22 mouse cellular contexts compared by ENCODE assay signal in the genomic region with DNA sequence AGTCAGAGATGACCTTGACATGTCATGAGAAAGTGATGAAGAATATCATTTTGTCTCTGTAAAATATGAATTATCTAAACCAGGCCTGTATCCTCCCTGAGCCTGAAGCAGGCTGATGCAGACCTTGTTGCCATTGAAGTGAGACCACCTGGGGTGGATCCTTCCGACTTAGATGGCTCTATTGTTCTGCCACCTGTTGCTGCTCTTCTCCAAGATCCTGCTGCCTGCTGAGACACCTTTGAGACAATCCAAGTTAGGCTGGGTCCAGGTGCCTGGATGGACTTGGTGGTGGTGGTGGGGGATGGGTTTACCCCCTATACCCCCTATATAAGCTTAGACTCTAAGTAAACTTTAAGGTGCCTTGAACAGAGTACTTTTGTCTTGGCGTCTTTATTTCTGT. TPM values are rescaled to one million over a fixed set of nuclear protein-coding genes. Genes with fewer than 3 reads are reported as not detected.
DNase-seq lines count a peak whose midpoint lies in the region; ATAC-seq and TF ChIP-seq lines count a peak whose summit lies in the region.
"Had no signal": no experiment of that assay in that cellular context is flagged by ENCODE, and none has a peak within 500 bp of the region (broad histone marks: within the 10 kb centered on the region; RNA-seq: fewer than 3 reads in every experiment).

No protein-coding gene starts in this region.

- TF ChIP-seq POLR2A in ES-Bruce4 (IDR thresholded peaks at IDR 0.05; ENCODE audit: insufficient read depth, low read length): no peak

- TF ChIP-seq CTCF in ES-Bruce4 (IDR thresholded peaks at IDR 0.05; ENCODE audit: low read depth, low read length): no peak

- H3K27ac ChIP-seq in ES-Bruce4 (ENCODE audit: insufficient read depth, low read length): no peak overlapping the region
- H3K27ac ChIP-seq: embryonic facial prominence, embryonic 10.5 days; embryonic facial prominence, embryonic 12.5 days; forebrain, embryonic 13.5 days; forebrain, embryonic 15.5 days had no signal

- DNase-seq in ES-CJ7 (ENCODE audit: low read depth, low spot score): peak; percentile 90
- peak; percentile 92 for DNase-seq in R1 (ENCODE audit: low read depth, low spot score)
- DNase-seq in ZHBTc4 (ENCODE audit: low read depth, low spot score): peak; percentile 85
- DNase-seq in ovary, adult 18-20 months (ENCODE audit: low spot score): no peak
- no peak for DNase-seq in spleen, postnatal 4 days (ENCODE audit: low spot score in 2 of 2)
- DNase-seq: adrenal gland, adult 2 months; adrenal gland, postnatal 10 days; adrenal gland, postnatal 25 days; cerebellum, adult 11-12 months; cerebellum, adult 2 months; cerebellum, adult 9-10 months; cerebellum, postnatal 10 days; cerebellum, postnatal 25 days; forebrain, postnatal 0 days had no signal

- H3K9ac ChIP-seq in ES-Bruce4 (ENCODE audit: low read depth, poor library complexity, severe bottlenecking): no peak overlapping the region
- H3K9ac ChIP-seq: embryonic facial prominence, embryonic 12.5 days; forebrain, embryonic 13.5 days; forebrain, embryonic 15.5 days; forebrain, postnatal 0 days had no signal

- H3K4me1 ChIP-seq in ES-Bruce4 (ENCODE audit: control insufficient read depth, insufficient read depth, low read length): no peaks in the 10 kb centered on the region
- H3K4me1 ChIP-seq: embryonic facial prominence, embryonic 10.5 days; embryonic facial prominence, embryonic 12.5 days; forebrain, embryonic 13.5 days; forebrain, embryonic 15.5 days had no signal

- H3K27me3 ChIP-seq in ES-Bruce4 (ENCODE audit: control insufficient read depth, insufficient read depth, low read length, poor library complexity, severe bottlenecking): no peaks in the 10 kb centered on the region
- H3K27me3 ChIP-seq: embryonic facial prominence, embryonic 12.5 days; forebrain, embryonic 13.5 days; forebrain, embryonic 15.5 days had no signal

- H3K9me3 ChIP-seq in ES-Bruce4 (replicated peaks; ENCODE audit: control insufficient read depth, insufficient read depth, low read length, poor library complexity, severe bottlenecking): no peaks in the 10 kb centered on the region
- H3K9me3 ChIP-seq: embryonic facial prominence, embryonic 10.5 days; embryonic facial prominence, embryonic 12.5 days; forebrain, embryonic 13.5 days; forebrain, embryonic 15.5 days; G1E had no signal

- TF ChIP-seq EP300 in ES-Bruce4 (IDR thresholded peaks at IDR 0.05; ENCODE audit: insufficient read depth, low read depth, low read length): peak; percentile 98

- no peaks in the 10 kb centered on the region for H3K36me3 ChIP-seq in ES-Bruce4 (ENCODE audit: control insufficient read depth, insufficient read depth, low read length, poor library complexity, severe bottlenecking)
- H3K36me3 ChIP-seq: embryonic facial prominence, embryonic 10.5 days; embryonic facial prominence, embryonic 12.5 days; forebrain, embryonic 15.5 days; G1E had no signal

- no peak overlapping the region for H3K4me3 ChIP-seq in ES-Bruce4 (ENCODE audit: low read depth, low read length)
- H3K4me3 ChIP-seq: embryonic facial prominence, embryonic 10.5 days; embryonic facial prominence, embryonic 12.5 days; forebrain, embryonic 13.5 days; forebrain, embryonic 15.5 days had no signal

- ATAC-seq in cerebellum, adult (ENCODE audit: insufficient number of reproducible peaks, low FRiP score, low TSS enrichment): no peak
- ATAC-seq: forebrain, embryonic 13.5 days; forebrain, embryonic 15.5 days; forebrain, postnatal 0 days; Patski had no signal

RNA-seq across cellular contexts. Expression of a gene that starts 39.7 kb away (rescaled TPM):
- polyA plus RNA-seq in ES-Bruce4 (2011; ENCODE audit: insufficient read depth, insufficient read length, low read depth, missing spikeins): 8.8 and 10.7 TPM in 2 replicates

Comparison
In these comparisons a context has a peak if more than half of its experiments do, and no peak if none do; other contexts are left out.
1. DNase-seq: peak in ES-CJ7 (single experiment), R1 (single experiment) and ZHBTc4 (single experiment); none in ovary, adult 18-20 months (single experiment) and spleen, postnatal 4 days (0 of 2).